Mouse (Mus musculus) stomach, postnatal 0 days (tissue): ENCODE data around the gene Scube3. TPM values are rescaled to one million over a fixed set of nuclear protein-coding genes. Genes with fewer than 3 reads are reported as not detected.

Experiments
- ATAC-seq: fragments of 200-750 bp; cut with Nextera tagmentation; 2 replicates; pipeline ENCODE4 v1.8.0; 2017; ENCODE audit not compliant: low FRiP score, low TSS enrichment
- DNase-seq: peaks from one replicate; pipeline ENCODE4 v3.0.0-alpha.2; 2016; ENCODE audit warnings: low spot score
- H3K27ac ChIP-seq: fragments of 300-500 bp; sonication (generic); replicated peaks from 2 replicates; pipeline ENCODE4 v1.5.1; 2014; ENCODE audit warnings: mild to moderate bottlenecking, control low read depth
- H3K27me3 ChIP-seq: fragments of 300-500 bp; sonication (generic); 2 replicates; pipeline ENCODE4 v1.6.1; 2014; ENCODE audit warnings: low read length; ENCODE audit not compliant: control insufficient read depth, insufficient read depth
- H3K36me3 ChIP-seq: fragments of 300-500 bp; sonication (generic); 2 replicates; pipeline ENCODE4 v1.6.1; 2014; ENCODE audit warnings: low read length, mixed read lengths; ENCODE audit not compliant: control insufficient read depth, insufficient read depth
- H3K4me1 ChIP-seq: fragments of 300-500 bp; sonication (generic); replicated peaks from 2 replicates; pipeline ENCODE4 v1.6.1; 2014; ENCODE audit warnings: antibody characterized with exemption; ENCODE audit not compliant: control insufficient read depth, insufficient read depth
- H3K4me2 ChIP-seq: fragments of 300-500 bp; sonication (generic); replicated peaks from 2 replicates; pipeline ENCODE4 v1.6.1; 2014; ENCODE audit warnings: low read depth, mild to moderate bottlenecking, control low read depth, moderate library complexity
- H3K4me3 ChIP-seq: fragments of 300-500 bp; sonication (generic); 2 replicates; pipeline ENCODE4 v1.5.1; 2014; ENCODE audit warnings: low read depth, low read length, control low read depth
- H3K9ac ChIP-seq: fragments of 300-500 bp; sonication (generic); 2 replicates; pipeline ENCODE4 v1.6.1; 2014; ENCODE audit warnings: mild to moderate bottlenecking, low read length, control low read depth, mixed read lengths
- H3K9me3 ChIP-seq: fragments of 300-500 bp; sonication (generic); 2 replicates; pipeline ENCODE4 v1.6.1; 2016; ENCODE audit warnings: low read length; ENCODE audit not compliant: control insufficient read depth
- CTCF ChIP-seq: IDR thresholded peaks from 2 replicates; pipeline ENCODE4 v1.5.1; 2016; ENCODE audit warnings: antibody characterized with exemption, low read depth, mild to moderate bottlenecking, moderate library complexity
- EP300 ChIP-seq: optimal IDR thresholded peaks from 2 replicates; pipeline ENCODE3; 2016; ENCODE audit warnings: antibody characterized with exemption
- WGBS: fragments of 180-500 bp; shearing (Covaris S2); extraction: QIAGEN DNeasy Blood & Tissue Kit; methylation state at CpG from one replicate; pipeline ENCODE4 v1.1.7; 2014; 5-methylcytosine and 5-hydroxymethylcytosine counted together
- polyA plus RNA-seq: library from polyadenylated mRNA; unstranded; fragments of >200 nt; fragmentation: Nextera tagmentation; extraction: Ambion mirVana; gene quantifications from 2 replicates; pipeline ENCODE4 v1.2.1, GENCODE M21; 2015

The Scube3 gene
- polyA plus RNA-seq, 1 experiment from 2014 or later: 0.64 TPM

DNA sequence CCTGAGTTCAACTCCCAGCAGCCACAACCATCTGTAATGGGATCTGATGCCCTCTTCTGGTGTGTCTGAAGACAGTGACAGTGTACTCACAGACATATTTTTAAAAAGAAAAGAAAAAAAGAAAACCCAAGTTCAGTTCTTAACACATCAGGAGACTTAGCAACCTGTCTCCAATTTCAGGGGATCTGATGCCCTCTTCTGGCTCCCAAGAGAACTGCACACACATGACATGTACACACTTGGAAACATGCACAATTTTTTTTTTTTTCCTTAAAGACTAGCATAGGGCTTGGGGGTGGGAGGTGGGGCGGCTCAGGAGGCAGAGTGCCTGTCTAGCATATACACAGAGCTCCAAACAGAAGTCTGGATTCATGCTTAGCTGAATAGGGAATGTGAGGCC, 41.3 kb upstream of the Scube3 start:
- H3K4me2 ChIP-seq: no peak overlapping the region
- no peaks in the 10 kb centered on the region for H3K36me3 ChIP-seq
- 92% methylated on average over 1 of the region's 1 CpGs for WGBS
- no peak overlapping the region for H3K4me3 ChIP-seq
- H3K27me3 ChIP-seq: no peaks in the 10 kb centered on the region
- no peak overlapping the region for H3K9ac ChIP-seq
- DNase-seq (no peak), ATAC-seq (no peak)
- peak; percentile 44 for TF ChIP-seq CTCF
- no peak for TF ChIP-seq EP300
- H3K9me3 ChIP-seq: no peaks in the 10 kb centered on the region
- H3K27ac ChIP-seq: no peak overlapping the region
- H3K4me1 ChIP-seq: no peaks in the 10 kb centered on the region

DNA sequence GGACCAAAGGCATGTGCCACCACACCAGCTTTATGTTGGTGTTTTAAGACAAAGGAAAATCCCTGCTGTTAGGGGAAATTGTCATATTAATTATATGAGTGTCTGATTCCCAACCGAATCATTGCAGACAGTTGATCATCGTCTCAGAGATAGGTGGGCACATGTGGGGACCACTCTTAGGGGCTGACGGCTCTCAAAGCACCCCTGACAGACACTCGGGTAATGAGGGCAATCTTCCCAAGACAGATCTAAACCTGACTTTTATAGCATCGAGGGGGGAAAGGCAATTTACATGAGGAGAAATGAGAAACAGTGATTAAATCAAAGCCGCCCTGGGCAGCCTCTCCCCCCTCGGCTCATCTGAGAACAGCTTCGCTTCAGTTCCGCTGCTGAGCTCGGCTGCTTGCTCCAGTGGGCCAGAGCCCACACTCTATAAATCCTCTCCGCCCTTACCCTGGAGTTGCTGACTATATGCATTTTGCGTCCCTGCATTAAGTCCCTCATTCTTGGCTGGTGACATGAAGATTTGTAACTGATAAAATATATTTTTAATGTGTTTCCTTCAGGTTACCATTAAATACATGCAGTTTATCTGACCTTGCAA, 40.6 kb upstream of the Scube3 start:
- Histone ChIP-seq H3K9ac (no peak overlapping the region), H3K27ac (no peak overlapping the region), H3K4me1 (no peaks in the 10 kb centered on the region), H3K36me3 (no peaks in the 10 kb centered on the region), H3K4me2 (no peak overlapping the region), H3K27me3 (no peaks in the 10 kb centered on the region), H3K4me3 (no peak overlapping the region), H3K9me3 (no peaks in the 10 kb centered on the region)
- ATAC-seq: no peak
- no peak for TF ChIP-seq CTCF
- no peak for TF ChIP-seq EP300
- WGBS: 43% methylated on average over 12 of the region's 12 CpGs
- DNase-seq: no peak

- ATAC-seq (no peak; the same call in 1 of the 2 replicates), DNase-seq (no peak)
- Histone ChIP-seq H3K36me3 (no peaks in the 10 kb centered on the region), H3K27me3 (no peaks in the 10 kb centered on the region), H3K9ac (no peak overlapping the region), H3K4me2 (no peak overlapping the region), H3K4me1 (no peaks in the 10 kb centered on the region), H3K27ac (no peak overlapping the region), H3K4me3 (no peak overlapping the region), H3K9me3 (no peaks in the 10 kb centered on the region)
- TF ChIP-seq CTCF (no peak), EP300 (no peak)
- 18% methylated on average over 10 of the region's 10 CpGs for WGBS
Measured at GRCm38 (mm10) chr17:28101902-28102319, 40.0 kb upstream of the Scube3 start.

GRCm38 (mm10) chr17:28104416-28104815, 37.5 kb upstream of the Scube3 start:
- Histone ChIP-seq H3K9me3 (no peaks in the 10 kb centered on the region), H3K27ac (no peak overlapping the region), H3K36me3 (no peaks in the 10 kb centered on the region), H3K4me3 (no peak overlapping the region), H3K4me2 (no peak overlapping the region), H3K4me1 (no peaks in the 10 kb centered on the region), H3K9ac (no peak overlapping the region), H3K27me3 (no peaks in the 10 kb centered on the region)
- ATAC-seq (no peak), DNase-seq (no peak)
- TF ChIP-seq EP300: no peak
- no peak for TF ChIP-seq CTCF
- 68% methylated on average over 6 of the region's 6 CpGs for WGBS

DNA sequence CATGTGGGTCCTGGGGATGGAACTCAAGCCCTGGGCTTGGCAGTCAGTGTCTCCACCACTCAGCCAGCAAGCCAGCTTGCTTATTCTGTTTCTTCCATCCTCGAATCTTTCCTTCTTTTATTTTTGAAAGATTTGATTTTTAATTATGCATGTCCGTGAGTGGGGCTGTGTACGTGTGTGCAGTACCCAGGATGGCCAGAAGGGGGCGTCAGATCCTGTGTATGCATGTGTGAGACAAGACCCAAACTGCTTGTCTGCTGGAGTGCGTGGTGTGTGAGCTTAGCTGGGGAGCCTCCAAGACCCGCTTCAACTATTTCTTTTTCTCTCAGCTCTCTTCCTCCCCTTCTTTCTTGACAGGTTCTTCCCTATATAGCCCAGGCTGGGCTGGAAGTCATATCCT, 35.6 kb upstream of the Scube3 start:
- Histone ChIP-seq H3K36me3 (no peaks in the 10 kb centered on the region), H3K27ac (no peak overlapping the region), H3K9ac (no peak overlapping the region), H3K4me1 (no peaks in the 10 kb centered on the region), H3K4me3 (no peak overlapping the region), H3K4me2 (no peak overlapping the region), H3K9me3 (no peaks in the 10 kb centered on the region), H3K27me3 (no peaks in the 10 kb centered on the region)
- WGBS: 78% methylated on average over 6 of the region's 6 CpGs
- TF ChIP-seq CTCF (peak; percentile 48), EP300 (no peak)
- ATAC-seq (no peak), DNase-seq (no peak)

DNA sequence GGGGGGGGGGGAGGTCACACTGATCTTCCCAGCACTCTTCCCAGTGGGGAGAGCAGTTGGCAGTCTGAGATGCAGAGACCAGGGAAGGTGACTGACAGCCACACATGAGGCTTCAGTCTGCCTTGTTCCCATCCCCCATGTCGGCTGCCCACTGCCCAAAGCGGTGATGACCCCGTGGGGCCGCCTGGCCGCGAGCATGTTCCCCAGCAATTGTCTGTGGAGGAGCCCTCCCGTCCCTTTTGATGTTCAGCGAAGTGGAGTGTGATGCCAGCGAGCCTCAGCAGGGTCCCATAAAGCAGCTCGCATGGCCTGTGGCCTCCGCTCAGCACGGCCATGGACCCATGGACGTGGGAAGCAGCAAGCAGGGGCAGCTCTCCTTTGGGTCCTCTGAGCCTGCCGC, 34.7 kb upstream of the Scube3 start:
- no peak overlapping the region for H3K4me3 ChIP-seq
- TF ChIP-seq CTCF: no peak
- no peak for TF ChIP-seq EP300
- no peak overlapping the region for H3K9ac ChIP-seq
- DNase-seq: no peak
- ATAC-seq: no peak
- no peak overlapping the region for H3K4me2 ChIP-seq
- no peaks in the 10 kb centered on the region for H3K27me3 ChIP-seq
- H3K4me1 ChIP-seq: no peaks in the 10 kb centered on the region
- no peaks in the 10 kb centered on the region for H3K9me3 ChIP-seq
- H3K27ac ChIP-seq: no peak overlapping the region
- no peaks in the 10 kb centered on the region for H3K36me3 ChIP-seq
- WGBS: 38% methylated on average over 14 of the region's 14 CpGs
